Mouse (Mus musculus) C2C12 (cell line): ENCODE results near the gene Rptor.

Source experiments
- CTCF ChIP-seq: IDR thresholded peaks from one replicate; pipeline ENCODE4 v1.5.1; 2011; ENCODE audit not compliant: control insufficient read depth, insufficient read depth, insufficient read length
- FOSL1 ChIP-seq: IDR thresholded peaks from one replicate; pipeline ENCODE4 v1.8.0; 2011; ENCODE audit warnings: mild to moderate bottlenecking, low read length; ENCODE audit not compliant: poor library complexity, insufficient read depth, severe bottlenecking
- MAX ChIP-seq: IDR thresholded peaks from one replicate; pipeline ENCODE4 v1.6.1; 2011; ENCODE audit warnings: mild to moderate bottlenecking, control low read depth
- MYOD1 ChIP-seq: IDR thresholded peaks from one replicate; pipeline ENCODE4 v1.6.1; 2011; ENCODE audit warnings: low read depth; ENCODE audit not compliant: control insufficient read depth, insufficient read length
- MYOG ChIP-seq: IDR thresholded peaks from one replicate; pipeline ENCODE4 v1.6.1; 2011; ENCODE audit not compliant: control insufficient read depth, insufficient read length; ENCODE audit errors: extremely low read depth
- USF1 ChIP-seq: IDR thresholded peaks from one replicate; pipeline ENCODE4 v1.6.1; 2011; ENCODE audit warnings: low read depth, mild to moderate bottlenecking, control low read depth, moderate library complexity

- TF ChIP-seq CTCF (no peak), USF1 (no peak), MAX (no peak), MYOG (no peak), MYOD1 (no peak), FOSL1 (no peak)
Measured at GRCm38 (mm10) chr11:119586511-119586910, 16.2 kb upstream of the Rptor start.
